Mouse (Mus musculus) kidney, adult 2 months (tissue): ENCODE measurements at regions not wholly inside any gene's neighbourhood (a gene's known extent, or its start where the extent isn't known, plus 50 kb on each side); places are given as distances from the start of the nearest gene placed in this dataset.

ENCODE experiments used
- CTCF ChIP-seq: fragments of 200-500 bp; conservative IDR thresholded peaks from 2 replicates; pipeline ENCODE4 v1.5.1; 2011; ENCODE audit warnings: low read depth, mild to moderate bottlenecking, control low read depth, low read length, moderate library complexity, mixed read lengths; ENCODE audit not compliant: insufficient read depth, insufficient read length
- POLR2A ChIP-seq: fragments of 200-500 bp; IDR thresholded peaks from one replicate; pipeline ENCODE4 v1.6.1; 2011; ENCODE audit warnings: low read depth, low read length, control low read depth

DNA sequence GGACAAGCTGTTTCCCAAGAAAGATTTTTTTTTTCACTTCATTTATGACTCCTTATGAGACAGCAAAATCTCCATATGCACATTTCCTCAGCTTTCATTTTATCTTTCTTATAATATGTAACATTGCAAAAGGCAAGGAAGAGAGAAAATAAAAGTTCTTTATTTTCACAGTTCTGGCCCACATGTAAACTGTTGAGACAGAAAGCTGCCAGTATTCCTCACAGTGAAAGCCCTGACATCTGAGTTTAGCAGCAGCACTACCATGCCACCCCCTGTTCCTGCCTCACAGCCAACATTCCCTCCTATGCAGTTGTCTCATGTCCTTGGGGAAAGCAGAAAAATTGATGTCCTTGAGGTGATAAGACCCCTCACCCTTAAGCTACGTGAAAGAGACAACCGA, 1692.1 kb upstream of the Cntnap5a start:
- no peak for TF ChIP-seq CTCF
- no peak for TF ChIP-seq POLR2A
